Mouse (Mus musculus): ENCODE results near the gene Cfap61.

Gene Cfap61

DNA sequence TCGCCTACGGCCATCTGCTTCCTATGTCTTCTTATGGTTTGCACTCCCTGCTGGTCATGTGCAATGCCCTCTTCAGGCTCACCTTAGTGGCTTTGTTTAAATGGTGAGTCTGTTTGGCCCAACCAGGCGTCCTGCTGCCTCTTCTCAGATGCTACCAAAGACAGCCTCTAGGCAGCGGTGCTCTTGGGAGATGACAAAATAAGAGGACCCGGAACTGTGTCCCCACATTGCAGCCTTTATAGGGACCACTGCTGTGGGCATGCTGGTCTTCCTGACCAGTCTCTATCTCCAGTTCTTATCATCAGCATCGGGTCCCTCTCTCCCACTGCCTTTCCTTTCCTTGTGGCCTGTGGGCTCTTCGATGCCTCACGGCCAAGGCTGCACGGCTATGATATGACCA is 46.3 kb downstream of the Cfap61 start:
- no peak for TF ChIP-seq GATA4 (IDR thresholded peaks at IDR 0.05; ENCODE audit: insufficient replicate concordance, low read length)

DNA sequence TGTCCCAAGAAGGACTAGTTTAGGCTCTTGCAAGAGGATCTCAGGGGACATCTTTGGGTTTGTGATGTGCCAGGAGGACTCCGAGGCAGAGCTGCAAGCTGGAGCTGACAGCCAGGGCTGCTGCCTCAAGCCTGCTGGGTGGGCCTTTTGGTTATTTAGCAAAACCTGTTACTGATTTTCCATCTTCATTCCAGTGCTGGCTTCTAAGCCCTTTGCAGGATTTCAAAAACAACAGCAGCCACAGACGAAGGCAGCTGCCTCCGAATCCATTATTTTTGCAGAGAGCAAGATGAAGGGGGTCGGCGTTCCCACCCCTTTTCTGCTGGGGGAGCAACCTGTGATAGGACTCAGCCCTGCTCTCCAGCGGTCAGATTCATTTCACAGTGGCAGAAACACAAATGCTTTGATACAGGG is 47.1 kb downstream of the Cfap61 start:
- no peak for TF ChIP-seq GATA4 (IDR thresholded peaks at IDR 0.05; ENCODE audit: insufficient replicate concordance, low read length)

DNA sequence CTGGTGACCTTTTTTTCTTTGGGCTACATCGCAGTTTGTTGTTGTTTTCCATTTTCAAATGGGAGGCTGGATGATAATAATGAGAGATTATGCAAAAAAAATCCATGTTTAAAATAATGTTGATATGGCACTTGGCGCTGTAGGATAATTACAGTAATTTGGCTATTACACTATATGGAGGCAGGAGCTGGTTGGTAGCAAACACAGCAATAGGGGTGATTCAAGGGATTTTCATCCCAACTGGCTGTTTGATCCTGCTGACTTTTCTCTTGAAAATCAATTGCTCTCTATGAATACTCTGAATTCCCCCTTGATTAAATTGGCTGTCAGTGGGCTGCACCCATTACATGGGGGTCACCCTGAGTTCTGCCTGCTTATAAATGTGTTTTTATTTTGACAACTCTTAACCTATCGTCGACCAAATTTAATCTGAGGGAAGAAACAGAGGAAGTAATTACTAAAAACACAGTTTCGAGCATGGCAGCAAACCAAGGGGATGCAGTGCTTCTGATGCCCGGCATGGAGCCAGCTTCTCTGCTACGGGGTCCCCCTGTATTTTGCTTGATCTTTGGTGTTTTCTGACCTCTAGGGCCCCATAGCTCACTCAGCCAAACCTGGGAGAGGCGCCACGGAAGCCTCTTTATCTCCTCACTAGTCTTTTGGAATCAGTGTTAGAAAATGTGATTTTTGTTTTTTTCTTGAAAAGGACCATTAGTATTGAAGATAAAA is 47.9 kb downstream of the Cfap61 start:
- no peak for TF ChIP-seq GATA4 (IDR thresholded peaks at IDR 0.05; ENCODE audit: insufficient replicate concordance, low read length)

DNA sequence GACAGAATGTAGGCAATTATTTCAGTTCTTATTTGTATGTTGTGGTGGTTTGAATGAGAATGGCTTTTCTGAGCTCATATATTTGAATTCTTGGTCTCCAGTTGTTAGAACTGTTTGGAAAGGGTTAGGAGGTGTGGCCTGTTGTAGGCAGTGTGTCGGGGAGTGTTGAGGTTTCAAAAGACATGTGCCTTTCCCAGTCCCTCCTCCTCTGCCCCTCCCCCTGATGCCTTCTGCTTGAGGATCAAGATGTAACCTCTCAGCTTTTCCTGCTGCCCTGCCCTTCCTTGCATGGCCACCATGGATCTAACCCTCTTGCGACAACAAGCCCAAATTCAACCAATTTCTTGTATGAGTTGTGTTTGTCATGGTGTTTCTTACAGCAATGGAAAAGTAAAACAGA is 53.2 kb downstream of the Cfap61 start:
- no peak for TF ChIP-seq GATA4 (IDR thresholded peaks at IDR 0.05; ENCODE audit: insufficient replicate concordance, low read length)

DNA sequence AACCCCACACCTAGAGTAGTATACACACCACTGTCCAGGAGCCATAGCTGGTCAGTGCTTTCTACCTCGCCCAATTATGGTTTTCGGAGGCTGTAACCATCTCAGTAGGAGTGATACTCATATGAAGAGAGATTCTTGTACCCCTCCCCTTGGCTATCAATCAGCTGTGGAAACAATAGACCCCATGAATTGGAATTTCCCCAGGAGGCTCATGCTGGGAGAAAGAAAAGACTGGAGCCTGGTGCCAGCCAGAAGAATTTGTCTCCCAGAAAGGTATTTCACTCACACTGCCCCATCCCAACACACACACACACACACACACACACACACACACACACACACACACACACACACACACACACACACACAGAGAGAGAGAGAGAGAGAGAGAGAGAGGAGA is 55.9 kb downstream of the Cfap61 start:
- no peak for TF ChIP-seq GATA4 (IDR thresholded peaks at IDR 0.05; ENCODE audit: insufficient replicate concordance, low read length)

DNA sequence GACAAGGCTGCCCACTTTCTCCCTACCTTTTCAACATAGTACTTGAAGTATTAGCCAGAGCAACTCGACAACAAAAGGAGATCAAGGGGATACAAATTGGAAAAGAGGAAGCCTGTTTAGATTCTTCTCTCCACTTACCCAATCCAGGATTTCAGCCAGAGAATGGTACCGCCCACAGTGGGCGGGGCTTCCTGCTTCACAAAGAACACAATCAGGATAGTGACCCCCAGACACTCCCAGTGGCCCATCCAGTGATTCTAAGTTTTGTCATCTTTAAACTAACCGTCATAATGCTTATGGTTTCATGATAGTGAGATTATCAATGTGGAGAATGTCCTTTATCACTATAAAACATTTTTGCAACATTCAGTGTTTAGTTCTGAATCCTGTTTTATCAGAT is 61.9 kb downstream of the Cfap61 start:
- TF ChIP-seq GATA4 (IDR thresholded peaks at IDR 0.05; ENCODE audit: insufficient replicate concordance, low read length) = no peak

DNA sequence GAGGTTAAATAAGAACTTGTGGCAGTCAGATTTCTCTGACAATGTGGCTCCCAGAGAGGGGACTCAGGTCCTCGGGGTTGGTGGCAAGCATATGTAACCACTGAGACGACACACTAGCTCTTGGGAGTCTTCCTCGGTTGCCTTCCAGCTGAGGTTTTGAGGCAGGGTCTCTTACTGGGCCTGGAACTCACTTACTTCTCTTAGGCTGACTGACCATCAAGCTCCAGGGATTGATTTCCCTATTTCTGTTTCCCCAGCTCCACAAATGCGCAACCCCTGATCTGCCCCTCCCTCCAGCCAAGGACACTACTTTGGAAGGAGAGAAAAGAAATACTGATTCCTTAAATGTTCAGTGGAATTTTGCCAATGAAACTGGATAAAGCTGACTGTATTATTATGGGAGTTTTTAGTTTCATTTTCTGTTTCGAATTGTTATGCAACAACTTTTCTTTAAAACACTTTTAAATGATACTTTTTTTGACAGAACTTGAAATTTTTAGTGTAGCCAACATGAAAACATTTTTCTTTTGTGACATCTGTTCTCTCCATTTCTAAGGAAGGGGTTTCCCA is 63.5 kb downstream of the Cfap61 start:
- TF ChIP-seq GATA4 (IDR thresholded peaks at IDR 0.05; ENCODE audit: insufficient replicate concordance, low read length) = no peak

DNA sequence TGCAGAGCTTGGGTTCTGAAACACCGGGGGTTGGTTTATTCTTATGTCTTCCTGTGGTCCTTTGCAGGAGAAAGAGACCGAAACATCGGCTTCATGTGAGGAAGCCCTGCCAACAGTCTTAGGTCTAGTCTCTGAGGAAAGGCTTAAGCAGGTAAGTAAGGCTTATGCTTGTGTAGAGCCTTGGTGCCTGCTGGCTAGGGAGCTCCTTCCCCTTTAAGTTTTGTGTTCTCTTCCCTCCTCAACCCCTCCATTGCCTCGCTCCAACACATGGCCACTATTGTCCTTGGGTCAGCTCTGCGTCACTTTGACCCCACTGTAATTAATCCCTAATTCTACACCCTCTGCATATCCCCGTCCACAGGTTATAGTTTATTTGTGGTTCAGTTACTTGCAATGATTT is 74.2 kb downstream of the Cfap61 start:
- no peak for TF ChIP-seq GATA4 (IDR thresholded peaks at IDR 0.05; ENCODE audit: insufficient replicate concordance, low read length)

DNA sequence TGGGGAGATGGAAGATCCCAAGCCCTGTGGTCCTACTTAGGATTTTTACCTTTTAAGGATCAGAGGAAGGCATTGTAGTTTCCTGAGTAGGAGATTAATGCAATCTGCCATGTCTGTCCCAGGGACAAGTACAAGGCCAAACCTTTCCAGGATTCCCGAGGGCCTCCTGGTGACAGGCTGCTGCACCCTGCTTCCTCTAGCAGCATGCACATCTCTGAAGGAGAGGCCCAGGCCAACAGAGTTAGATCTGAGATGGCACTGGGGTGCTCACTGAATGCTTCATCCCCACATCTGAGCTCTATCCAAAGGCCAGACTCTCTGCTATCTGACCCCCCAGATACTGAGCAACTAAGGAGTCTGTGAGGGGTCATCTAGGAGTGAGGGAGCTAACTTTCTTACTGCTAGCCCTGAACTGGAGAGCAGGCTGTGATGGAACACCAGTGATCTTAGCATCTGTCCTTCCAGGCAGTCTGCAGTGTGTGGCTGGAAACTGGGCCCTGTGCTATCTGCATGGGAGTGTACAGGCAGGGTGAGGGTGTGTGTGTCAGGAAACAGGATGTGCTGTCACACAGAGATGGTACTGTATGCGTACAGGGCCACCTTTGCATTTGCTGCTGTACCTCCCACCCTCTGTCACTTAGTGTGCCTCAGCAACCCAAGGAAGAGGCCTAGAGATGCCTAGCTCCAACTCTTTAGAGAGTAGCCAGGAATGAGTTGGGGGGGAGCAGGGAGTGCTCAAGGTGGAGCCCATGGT is 75.2 kb downstream of the Cfap61 start:
- TF ChIP-seq GATA4 (IDR thresholded peaks at IDR 0.05; ENCODE audit: insufficient replicate concordance, low read length) = no peak

DNA sequence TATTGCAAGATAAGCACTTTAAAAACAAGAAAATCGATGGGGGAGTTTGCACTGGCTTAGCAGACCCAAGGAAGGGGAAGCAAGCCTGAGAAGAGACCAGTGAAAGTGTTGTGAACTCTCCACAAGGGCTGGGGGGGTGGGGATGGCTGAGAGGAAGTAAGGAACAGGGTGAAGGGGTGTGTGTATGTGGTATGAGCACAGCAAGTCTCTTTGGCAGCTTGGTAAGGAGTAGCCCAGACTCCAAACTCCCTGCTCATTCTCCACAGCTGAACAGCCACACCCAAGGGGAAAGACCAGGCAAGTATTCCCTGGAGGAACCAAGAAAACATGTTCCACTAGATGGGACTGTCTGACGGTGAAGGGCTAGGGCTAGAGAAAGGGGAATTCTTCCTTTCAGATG is 76.2 kb downstream of the Cfap61 start:
- TF ChIP-seq GATA4 (IDR thresholded peaks at IDR 0.05; ENCODE audit: insufficient replicate concordance, low read length) = no peak

DNA sequence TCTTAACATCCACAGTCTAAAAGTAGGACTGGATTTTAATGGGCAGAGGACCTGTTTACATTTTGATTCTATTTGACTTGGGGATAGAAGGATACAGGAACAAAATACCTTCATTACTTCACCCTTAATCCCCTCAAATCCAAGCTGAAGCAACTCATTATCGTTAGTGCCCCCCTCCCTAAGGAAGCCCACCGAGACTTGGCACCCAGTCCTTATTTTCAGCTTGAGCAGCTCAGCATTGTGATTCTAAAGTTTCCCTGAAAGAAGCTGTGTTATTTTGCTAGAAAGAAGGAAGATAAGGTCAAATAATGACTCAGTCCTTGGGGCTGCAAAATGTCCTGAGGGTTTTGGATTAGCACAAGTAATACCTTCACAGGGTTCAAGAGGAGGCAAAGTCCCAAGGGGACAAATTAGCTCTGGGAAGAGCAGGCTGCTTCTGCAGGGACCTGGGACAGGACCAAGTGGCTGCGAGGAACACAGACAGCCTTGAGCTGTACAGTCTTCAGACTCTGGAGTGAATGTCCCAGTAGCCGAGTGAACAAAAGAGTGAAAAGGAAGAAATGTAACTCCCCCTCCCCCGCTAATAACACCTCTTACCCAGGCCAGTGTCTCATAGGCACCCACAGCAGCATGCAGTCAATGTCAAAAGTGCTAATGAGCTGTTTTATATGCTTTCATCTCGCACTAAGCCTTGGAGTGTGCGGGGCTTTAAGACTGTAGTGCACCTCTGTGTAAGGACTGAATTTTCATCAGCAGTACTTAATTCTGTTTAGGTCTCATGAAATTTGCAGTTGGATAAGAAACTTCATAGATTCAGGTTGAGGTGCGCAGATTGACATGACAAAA is 81.0 kb downstream of the Cfap61 start:
- TF ChIP-seq GATA4 (IDR thresholded peaks at IDR 0.05; ENCODE audit: insufficient replicate concordance, low read length) = no peak

DNA sequence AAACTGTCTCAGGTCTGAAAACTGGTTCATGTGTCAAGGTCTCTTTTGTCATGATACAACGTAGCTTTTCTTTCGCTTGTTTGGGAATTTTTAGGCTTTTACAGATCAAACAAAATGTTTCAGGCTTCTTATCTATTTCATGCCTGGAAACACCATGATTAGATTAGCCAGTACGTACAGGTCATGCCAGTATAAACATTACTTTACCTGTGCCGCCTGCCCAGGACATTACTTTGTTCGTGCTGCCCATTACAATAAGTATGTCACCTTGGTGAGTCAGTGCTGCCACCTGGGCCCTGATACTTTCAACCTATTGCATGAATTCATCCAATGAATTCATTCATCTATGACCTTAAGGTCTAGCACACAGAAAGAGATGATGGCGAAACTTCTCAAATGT is 88.3 kb downstream of the Cfap61 start:
- no peak for TF ChIP-seq GATA4 (IDR thresholded peaks at IDR 0.05; ENCODE audit: insufficient replicate concordance, low read length)

DNA sequence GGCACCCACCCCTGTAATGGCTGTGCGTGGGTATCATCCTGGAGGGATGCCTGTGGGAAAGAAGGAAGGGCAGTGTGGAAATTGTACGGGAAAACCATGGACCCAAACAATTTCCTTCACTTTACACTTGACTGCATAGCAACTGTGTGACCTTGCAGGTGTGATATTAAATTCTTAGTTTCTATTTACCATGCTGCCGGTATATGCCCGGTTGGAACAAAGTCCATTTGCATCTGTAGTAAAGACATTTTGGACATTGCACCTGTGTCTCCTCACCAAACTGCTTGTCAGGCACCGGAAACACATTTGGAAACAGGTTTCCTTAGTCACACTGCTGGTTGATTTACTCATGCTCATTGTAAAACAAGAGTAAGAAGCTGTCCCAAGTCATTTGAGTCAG is 109.1 kb downstream of the Cfap61 start:
- TF ChIP-seq GATA4 (IDR thresholded peaks at IDR 0.05; ENCODE audit: insufficient replicate concordance, low read length) = no peak

DNA sequence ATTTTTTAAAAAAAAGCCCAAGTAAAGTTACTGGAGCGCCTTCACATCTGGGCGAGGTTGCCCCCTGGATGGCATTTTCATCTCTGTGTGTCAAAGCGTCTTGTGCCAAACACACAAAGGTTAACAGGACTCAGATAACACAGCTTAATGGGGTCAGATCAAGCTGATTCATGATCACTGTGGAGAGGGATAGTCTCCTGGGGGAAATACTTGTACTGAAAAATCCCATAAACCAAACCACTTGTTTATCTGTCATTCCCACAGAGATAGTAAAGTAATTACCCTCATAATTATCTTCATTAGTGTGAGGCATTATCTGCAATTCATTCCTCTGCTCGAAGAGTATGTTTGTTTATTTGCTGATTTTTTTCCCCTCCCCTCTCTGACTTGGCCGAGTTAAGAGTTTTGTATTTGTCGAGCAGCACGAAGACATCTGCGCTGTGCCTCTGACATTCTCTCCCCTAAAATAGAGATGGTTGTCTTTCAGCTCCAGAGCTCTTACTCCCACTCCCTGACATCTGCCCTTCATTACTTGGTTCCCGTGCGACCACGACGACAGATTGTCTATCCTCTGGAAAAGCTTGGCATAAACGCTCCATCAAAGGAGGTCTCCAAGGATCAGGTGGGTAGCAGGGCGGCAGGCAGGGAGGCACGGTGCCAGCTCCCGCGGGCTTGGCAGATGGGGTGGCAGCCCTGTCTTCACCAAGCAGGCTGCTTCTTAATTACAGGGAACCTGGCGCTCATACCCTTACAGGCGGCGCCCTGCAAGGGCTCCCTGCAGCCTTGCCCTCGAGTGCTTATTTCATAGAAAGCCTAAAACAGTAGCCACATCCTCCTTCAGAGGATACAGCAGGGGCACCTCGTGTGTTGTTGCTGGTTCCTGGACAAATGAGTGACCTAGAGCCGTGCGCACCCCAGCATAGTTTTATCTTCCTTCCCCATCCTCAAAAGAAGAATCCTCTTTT is 110.6 kb downstream of the Cfap61 start:
- TF ChIP-seq GATA4 (IDR thresholded peaks at IDR 0.05; ENCODE audit: insufficient replicate concordance, low read length) = no peak
